Mouse (Mus musculus): ENCODE data around the gene Nlgn1. TPM values are rescaled to one million over a fixed set of nuclear protein-coding genes. Genes with fewer than 3 reads are reported as not detected.

Nlgn1 gene
- total RNA-seq (2014; fragmentation: Nextera tagmentation) (not detected in 2 replicates), total RNA-seq (2017) (not detected in 2 replicates)

DNA sequence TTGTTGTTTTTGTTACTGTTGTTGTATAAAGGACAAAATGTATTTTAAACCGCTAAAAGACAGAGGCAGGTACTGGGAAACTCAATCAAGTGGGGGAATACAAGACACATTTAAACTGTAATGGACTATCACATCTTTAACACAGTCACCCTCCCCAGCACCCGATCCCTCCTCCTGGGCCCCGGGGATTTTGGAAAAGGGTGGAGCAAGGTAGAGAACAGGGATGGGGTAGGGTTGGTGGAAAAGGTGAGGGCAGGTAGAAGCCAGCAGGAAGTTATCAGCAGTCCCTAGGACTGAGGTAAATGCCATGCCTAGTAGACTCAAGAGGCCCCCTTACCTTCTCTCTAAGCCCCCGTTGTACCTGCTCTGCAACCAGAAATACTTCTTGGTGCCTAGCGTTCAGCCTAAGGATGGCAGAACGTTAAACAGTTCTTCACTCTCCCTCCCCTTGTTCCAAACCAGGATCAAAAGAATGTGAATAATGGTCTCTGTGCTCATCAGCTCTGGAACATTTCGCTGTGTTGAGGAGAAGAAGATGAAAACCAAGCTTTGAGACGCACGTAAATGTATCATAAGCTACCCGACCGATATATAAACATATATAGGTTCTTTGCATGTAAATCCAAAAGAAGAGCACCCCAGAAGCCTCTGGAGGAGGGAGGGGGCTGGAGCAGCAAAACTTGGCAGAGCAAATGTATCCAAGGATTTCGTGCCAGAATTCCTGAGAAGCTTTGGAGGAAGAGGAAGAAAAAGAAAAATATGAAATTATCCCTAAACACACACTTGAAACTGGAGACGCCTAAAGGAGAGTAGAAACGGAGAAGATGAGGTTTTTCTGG is at the start of gene Nlgn1:
Nlgn1 (minus strand) TSS at position 61 of the 839 bp plus-strand sequence.
- no peak for ATAC-seq (replicated peaks; ENCODE audit: low FRiP score, low TSS enrichment, poor library complexity, severe bottlenecking)

DNA sequence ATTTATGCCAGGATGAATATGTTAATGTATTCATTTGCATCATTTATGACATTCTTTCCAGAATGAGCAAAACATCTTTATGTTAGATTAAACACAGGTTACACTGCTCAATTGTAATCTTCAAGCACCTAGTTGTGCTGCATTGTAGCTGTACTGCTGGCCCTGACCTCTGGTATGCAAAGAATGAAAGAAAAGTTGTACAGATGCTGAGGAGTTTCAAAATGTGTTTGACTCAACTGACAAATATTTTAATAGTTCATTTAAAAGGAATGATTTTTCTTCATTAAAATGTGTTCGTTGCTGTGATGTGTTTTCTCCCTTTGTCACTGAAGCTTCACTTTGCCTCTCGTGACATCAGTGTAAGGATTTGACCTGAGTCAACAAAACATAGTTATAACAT is 46.0 kb upstream of the Nlgn1 start:
- ATAC-seq (replicated peaks; ENCODE audit: low FRiP score, low TSS enrichment, poor library complexity, severe bottlenecking): no peak

DNA sequence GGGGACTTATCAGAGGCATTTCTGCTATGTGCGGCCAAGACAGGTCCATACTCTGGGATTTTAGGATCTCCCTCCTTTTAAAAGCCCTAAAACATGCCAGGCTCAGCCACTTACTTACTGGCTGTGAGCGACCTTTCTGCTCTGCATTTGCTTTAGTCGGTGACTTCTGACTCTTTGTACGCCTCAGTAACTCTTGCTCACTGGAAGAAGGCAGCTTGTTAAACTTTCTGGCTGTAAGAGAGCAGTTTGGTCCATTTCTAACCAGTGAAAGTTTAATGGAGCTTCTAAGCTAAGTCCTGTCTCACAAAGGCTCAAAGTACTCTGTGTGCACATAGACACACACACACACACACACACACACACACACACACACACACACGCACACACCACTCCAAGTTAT is 22.8 kb upstream of the Nlgn1 start:
- ATAC-seq (replicated peaks; ENCODE audit: low FRiP score, low TSS enrichment, poor library complexity, severe bottlenecking): no peak

DNA sequence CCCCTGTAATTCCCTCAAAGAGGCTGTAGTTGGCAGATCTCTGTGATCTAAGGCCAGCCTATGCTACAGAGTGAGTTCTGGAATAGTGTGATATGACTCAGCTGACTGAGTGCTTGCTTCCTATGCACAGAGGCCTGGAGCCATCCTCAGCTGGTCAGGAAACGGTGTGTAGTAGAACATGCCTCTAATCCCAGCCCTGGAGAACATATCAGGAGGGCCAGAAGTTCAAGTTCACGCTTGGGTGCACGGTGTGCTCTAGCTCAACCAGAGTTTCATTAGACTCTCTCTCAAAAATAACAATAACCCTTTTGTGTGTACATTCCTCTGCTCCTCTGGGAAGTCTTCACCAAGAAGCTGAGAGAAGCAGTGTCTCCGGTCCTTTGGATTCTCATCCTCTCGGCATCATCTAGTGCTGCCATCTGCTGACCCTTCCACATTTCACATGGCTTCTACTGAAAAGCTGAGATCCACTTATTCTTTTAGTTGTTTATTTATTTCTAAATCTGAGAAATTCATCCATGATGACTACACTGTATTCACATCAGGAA is 22.3 kb upstream of the Nlgn1 start:
- no peak for ATAC-seq (replicated peaks; ENCODE audit: low FRiP score, low TSS enrichment, poor library complexity, severe bottlenecking)

DNA sequence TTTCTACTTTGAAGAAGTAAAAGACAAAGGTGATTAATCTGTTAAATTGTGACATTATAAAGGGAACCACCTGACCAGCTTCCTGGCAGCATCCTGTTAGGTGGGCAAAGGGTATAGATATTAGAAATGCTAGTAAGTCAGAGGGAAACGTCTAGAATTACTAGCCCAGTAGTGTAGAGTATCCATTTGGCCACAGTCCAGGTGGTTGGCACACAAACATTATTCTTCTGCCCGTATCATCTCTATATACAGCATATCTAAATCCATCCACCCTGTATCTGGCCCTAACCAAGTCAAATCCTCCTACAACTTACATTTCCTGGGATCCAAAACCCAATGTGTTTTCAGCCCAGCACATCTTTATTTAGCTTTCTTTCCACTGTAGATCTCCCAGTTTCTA is 5.2 kb upstream of the Nlgn1 start:
- ATAC-seq (replicated peaks; ENCODE audit: low FRiP score, low TSS enrichment, poor library complexity, severe bottlenecking): no peak

DNA sequence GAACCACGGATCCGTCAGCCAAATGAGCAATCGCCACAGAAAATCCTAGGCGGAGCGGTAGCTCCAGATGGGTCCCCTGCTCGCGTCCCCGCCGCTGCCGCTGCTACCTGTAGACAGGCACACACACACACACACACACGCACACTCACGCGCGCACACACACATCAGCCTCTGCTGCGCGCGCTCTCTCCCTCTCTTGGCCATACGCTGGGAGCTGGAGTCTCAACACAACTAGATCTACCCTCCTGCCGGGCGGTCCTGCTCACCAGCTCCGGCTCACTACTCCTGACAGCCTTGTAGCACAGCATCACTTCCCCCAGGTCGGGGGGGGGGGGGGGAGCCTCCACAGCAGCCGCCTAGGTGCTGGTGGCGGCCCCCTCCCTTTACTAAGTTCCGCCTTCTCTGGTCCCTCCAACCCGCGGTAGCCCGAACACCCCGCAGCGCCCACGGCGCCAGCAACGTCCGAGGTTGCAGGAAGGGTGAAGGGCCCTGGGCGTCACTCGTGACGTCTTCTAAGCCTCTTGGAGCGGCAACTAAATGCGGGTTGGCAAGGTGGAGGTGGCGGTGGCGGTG is 1.1 kb upstream of the Nlgn1 start:
- ATAC-seq (replicated peaks; ENCODE audit: low FRiP score, low TSS enrichment, poor library complexity, severe bottlenecking): no peak

DNA sequence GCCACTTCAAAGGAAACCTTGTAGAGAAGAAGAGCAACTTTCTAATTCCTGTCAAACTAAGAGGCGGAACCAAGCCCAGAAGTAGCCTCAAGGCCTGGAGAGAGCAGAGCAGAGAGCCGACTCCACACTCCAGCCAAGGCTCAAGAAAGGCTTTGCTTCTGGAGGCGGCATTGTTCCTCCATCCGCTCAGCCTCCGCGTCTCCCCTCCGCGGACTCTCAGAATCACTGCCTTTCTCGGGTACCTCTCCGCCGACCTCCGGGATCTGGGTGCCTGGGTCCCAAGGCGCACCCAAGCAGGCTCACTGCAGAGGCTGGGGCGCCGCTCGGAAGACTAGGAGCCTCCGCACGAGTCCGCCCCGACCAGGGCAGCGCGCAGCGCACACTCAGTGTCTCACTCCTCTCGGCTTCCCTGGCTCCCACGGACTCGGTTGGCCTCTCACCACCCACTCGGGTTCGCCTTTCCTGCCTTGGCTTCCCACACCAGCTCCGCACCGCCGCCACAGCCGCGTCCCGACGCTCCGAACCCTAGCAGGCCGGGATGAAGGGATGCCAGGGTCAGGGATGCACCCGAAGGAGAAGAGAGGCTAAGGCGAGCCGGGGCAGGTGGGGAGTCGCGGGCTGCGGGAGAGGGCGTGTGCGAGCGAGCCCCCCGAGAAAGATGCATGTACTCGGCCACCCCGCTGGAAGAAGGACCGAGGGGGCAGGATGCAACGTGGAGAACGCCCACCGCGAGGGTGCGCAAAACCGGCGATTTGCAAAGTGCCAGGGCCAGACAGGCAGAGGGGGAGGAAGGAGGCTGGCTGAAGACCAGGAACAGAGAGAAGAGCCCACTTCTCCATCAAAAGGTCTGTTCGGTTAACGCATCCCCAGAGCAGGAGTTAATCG is 841 bp downstream of the Nlgn1 start:
- ATAC-seq (replicated peaks; ENCODE audit: low FRiP score, low TSS enrichment, poor library complexity, severe bottlenecking): no peak

DNA sequence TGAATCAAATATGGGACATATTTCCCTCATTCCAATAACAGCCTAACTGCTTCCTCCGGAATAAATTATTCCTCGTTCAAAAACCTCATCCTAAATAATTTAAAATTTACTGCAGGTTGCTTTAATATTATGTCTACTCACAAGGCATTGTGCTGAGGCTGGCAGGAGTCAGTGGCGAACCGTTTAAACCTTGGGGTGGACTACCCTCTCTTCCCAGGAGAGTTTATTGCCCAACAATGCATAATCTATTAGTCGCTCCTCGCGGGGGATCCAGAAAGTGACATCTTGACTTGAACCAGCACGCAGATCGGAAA is 1.4 kb downstream of the Nlgn1 start:
- no peak for ATAC-seq (replicated peaks; ENCODE audit: low FRiP score, low TSS enrichment, poor library complexity, severe bottlenecking)

DNA sequence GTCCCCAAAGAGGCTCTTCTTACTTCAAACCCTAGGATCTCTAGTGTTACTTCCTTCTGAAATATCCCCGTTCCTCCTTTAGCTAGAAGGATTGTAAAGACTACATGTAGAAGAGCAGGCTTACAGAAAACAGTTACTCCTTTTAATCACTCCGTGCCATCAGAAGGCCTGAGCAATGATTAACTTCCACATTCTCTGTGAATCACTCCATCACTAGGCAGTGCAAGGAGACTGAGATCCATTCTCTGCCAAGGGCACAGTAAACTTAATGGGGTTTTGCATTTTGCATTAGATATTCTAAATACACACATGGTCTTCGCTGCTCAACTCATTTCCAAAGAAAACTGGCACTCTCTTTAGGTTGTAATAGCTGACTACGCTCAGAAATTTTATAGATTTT is 2.2 kb downstream of the Nlgn1 start:
- ATAC-seq (replicated peaks; ENCODE audit: low FRiP score, low TSS enrichment, poor library complexity, severe bottlenecking): no peak

DNA sequence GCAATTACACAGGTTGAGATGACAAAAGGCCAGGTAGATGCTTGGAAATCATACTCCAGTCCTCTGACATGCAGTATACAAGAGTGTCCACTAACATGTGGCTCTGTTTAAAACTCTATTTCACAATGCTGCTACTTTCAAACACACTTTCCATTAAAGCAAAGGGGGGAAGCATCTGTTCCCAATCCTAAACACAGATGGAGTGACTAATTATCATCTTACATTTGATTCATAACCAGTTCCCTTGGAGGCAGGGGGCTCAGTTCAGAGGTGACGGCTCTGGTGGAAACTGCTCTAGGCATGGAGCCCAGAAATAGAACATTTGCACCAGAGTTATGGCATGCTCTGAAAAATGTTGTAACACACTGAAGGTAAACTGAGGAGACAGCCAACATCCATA is 7.8 kb downstream of the Nlgn1 start:
- no peak for ATAC-seq (replicated peaks; ENCODE audit: low FRiP score, low TSS enrichment, poor library complexity, severe bottlenecking)

DNA sequence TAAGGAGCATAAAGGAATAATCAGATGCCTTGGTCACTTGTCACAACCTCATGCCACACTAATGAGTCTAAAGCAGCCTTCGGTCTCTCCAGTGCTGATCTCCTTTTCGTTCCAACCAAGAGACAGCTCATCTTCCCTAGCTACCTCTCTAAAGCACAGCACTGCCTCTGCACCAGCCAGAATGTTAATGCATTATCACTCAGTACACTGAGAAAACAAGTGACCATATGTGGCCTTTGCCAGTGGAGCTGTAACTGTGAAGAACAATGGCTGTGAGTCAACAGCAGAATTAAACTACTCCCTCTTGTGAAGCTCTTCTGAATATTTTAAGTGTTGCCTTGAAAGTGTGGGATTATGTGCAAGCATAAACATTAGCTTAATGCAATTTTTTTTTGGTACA is 14.9 kb downstream of the Nlgn1 start:
- no peak for ATAC-seq (replicated peaks; ENCODE audit: low FRiP score, low TSS enrichment, poor library complexity, severe bottlenecking)

DNA sequence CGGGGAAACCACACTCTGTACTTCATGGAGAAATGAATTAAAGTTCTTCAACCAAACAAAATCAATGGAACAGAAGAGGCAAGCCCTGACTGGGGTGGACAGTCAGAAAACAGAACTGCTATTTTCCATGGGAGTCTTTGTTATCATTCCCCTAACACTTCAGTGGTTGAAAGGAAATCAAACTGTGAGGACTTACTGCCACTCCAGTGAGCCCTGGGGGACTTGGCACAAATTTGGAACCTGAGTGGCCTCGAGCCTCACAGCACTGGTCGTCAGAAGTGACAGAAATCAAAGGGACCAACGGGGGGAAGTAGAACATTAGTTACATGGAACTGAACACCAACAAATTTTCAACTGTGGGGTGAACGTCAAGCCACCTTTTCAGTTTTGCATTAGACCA is 34.4 kb downstream of the Nlgn1 start:
- no peak for ATAC-seq (replicated peaks; ENCODE audit: low FRiP score, low TSS enrichment, poor library complexity, severe bottlenecking)

DNA sequence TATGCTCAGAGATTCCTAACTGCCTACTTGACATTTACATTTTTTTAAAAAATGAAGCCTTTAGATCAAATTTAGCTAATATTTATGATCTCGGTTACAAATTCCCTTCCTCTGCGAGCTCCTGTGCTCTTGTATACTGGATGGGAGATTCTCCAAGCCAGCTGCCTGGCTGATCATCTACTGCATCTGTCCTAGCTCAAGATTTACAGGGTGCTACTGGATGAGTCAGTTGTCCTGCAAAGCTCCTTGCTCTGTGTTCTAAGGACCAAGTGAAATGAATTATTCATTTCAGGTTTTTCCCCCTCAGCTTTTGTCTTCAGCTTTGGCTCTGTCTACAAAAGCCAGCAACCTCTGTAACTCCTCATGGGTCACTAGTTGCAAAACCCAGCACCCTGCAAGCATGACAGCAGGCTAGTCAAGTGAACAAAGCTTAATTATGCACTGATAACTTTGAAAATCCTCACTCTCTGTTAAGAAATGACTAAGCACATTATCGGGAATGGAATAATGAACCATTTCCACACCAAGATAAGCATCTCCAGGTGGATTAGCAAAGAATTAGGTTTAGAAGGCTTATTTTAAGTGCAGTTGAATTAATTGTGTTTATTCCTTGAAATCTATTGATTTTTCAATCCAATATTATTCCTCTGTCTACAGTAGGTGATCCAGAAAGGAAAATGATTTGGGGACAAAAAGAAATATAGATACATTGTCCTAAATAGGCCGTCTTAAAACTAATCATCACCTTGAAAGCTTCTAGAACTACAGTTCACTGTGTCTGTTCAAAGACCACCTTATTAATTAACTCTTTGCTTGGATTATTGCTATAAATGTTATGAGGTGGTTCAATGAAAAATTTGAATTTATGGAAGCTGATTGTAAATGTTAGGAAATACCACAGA is 61.1 kb downstream of the Nlgn1 start:
- ATAC-seq (replicated peaks; ENCODE audit: low FRiP score, low TSS enrichment, poor library complexity, severe bottlenecking): no peak

DNA sequence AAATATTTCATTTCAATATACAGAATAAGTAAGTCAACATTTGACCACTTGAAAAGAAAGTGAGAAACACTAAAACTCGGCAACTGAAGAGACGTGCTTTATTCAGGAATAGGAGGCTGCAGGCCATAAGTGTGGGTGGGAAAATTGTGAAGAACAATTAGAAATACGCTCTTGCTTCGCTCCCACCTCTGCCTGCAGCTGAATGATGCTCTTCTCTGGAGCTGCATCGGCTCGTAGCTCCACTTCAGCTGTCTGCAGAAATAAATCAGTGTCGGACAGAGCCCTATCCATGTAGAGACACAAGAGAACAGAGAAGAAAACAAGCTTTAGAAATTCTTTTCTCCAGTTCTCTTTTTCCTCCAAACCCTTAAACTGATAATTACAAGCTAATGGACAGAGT is 85.7 kb downstream of the Nlgn1 start:
- no peak for ATAC-seq (replicated peaks; ENCODE audit: low FRiP score, low TSS enrichment, poor library complexity, severe bottlenecking)

DNA sequence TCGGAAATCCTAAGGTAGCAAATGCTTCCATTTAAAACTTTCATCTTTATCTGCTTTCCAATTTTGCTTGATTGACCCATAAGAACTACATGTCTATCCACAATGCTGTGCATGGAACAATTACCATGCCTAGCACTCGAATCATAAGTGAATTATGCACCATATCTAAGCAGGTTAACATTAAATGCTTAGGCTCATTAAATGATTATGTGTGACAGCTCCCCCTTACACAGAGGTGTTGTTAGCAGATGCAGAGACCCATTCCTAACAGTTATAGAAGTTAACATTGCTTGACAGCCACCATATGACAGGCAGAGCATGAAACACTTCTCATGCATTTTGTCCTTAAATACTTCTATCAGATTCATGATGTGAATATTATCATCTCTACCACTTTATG is 89.0 kb downstream of the Nlgn1 start:
- ATAC-seq (replicated peaks; ENCODE audit: low FRiP score, low TSS enrichment, poor library complexity, severe bottlenecking): no peak

DNA sequence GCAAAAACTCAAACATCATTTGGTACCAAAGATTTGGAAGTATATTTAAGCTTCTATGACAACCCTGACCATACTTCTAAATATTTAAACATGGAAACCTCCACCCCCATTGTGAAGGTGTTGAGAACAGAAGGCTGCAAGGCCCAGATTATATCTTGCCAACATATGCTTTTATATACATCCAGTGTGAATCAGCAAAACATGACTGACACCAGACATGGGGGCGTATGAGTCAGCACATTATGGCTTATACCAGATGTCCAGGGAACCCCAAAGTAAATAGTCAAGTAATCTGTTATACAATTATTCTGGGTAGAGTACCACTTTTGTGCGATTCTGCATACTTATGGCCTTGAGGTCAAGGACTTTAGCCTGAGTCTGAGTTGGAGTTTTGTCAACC is 102.3 kb downstream of the Nlgn1 start:
- ATAC-seq (replicated peaks; ENCODE audit: low FRiP score, low TSS enrichment, poor library complexity, severe bottlenecking): no peak

DNA sequence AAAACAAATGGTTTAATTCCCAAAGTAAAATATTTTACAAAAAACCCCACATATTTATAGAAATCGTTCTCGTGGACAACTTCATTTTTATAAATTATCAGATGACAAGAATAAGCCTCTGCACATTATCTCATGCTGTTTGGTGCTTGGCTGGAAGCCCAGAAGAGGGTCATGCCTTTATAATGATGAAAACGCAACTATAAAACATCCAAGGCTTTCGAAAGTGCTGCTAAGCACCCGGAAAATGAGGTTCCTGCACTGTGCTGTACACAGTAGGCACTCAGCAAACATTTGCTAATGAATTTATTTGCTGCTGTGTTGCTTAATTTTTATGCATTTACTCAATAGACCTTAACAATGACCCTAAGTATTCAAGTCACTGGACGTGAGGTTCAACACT is 103.4 kb downstream of the Nlgn1 start:
- no peak for ATAC-seq (replicated peaks; ENCODE audit: low FRiP score, low TSS enrichment, poor library complexity, severe bottlenecking)

DNA sequence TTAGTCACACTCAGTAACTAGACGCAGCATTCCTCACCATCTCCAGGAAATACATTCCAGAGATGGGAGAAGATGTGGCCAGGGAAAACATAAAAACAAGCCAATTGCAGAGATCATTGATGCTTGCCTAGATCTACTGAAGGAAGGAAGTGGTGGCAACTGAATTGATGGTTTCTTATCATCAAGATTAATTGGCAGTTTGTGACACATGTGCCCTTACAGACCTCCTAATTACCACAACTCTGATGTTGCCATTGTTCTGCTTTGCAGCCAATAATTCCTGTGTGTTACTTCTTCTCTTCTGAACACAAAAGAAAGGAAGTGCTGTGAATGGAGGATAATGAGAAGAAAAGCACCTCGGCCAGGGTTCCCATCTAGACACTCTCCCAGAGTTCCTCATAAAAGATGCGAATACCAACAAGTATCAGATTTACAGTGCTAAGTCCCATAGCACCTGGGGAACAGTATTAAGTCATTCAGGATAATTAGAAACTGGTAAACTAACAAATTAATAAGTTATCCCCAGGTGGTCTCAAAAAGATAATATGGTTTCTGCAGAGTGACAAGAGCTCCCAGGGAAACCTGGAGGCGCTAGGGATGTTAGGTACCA is 104.0 kb downstream of the Nlgn1 start:
- no peak for ATAC-seq (replicated peaks; ENCODE audit: low FRiP score, low TSS enrichment, poor library complexity, severe bottlenecking)

DNA sequence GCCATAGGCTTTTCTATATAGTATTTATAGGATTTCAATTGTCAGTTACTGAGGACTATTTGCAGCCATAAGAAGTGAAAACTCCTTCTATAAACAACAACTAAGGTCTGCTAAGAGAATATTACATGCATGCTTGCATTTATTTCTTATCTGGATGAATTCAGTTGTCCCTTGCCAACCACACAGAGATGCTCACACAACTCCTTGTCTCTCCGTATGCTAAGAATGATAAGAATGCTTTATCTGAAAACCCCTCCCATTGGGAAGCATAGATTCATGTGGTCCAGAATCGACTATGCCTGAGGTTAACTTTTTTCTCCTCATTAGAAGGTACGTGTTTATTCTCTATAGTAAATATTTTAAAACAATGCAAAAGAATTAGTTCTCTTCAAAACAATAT is 108.8 kb downstream of the Nlgn1 start:
- no peak for ATAC-seq (replicated peaks; ENCODE audit: low FRiP score, low TSS enrichment, poor library complexity, severe bottlenecking)

Data from megakaryocyte-erythroid progenitor cell, adult 5-6 weeks (primary cell).